Mouse (Mus musculus) myocyte (in vitro differentiated cells): ENCODE results near the gene Myo9b. TPM values are rescaled to one million over a fixed set of nuclear protein-coding genes. Genes with fewer than 3 reads are reported as not detected.
A peak's percentile ranks its signal among the peaks of the same experiment; 100 is the strongest.

Experiments
- H3K27me3 ChIP-seq: one replicate; pipeline ENCODE4 v1.6.1; 2011; ENCODE audit not compliant: control insufficient read depth, insufficient read depth, insufficient read length
- H3K36me3 ChIP-seq: one replicate; pipeline ENCODE4 v1.6.1; 2011; ENCODE audit not compliant: control insufficient read depth, insufficient read depth
- H3K4me2 ChIP-seq: one replicate; pipeline ENCODE4 v1.6.1; 2011; ENCODE audit warnings: low read depth, control low read depth
- H3K4me3 ChIP-seq: one replicate; pipeline ENCODE4 v1.5.1; 2011; ENCODE audit warnings: mild to moderate bottlenecking, control low read depth, moderate library complexity
- H3K79me2 ChIP-seq: one replicate; pipeline ENCODE4 v1.6.1; 2011; ENCODE audit not compliant: control insufficient read depth, insufficient read depth
- H3ac ChIP-seq: one replicate; pipeline ENCODE4 v1.6.1; 2011; ENCODE audit not compliant: control insufficient read depth, insufficient read length
- CEBPB ChIP-seq: IDR thresholded peaks from 2 replicates; pipeline ENCODE4 v1.6.1; 2011; ENCODE audit warnings: mild to moderate bottlenecking, moderate library complexity; ENCODE audit not compliant: poor library complexity, insufficient read depth, severe bottlenecking
- E2F4 ChIP-seq: IDR thresholded peaks from one replicate; pipeline ENCODE4 v1.6.1; 2011; ENCODE audit warnings: mild to moderate bottlenecking, control low read depth, moderate library complexity; ENCODE audit not compliant: insufficient read depth
- MAX ChIP-seq: IDR thresholded peaks from one replicate; pipeline ENCODE4 v1.6.1; 2011; ENCODE audit warnings: low read depth, mild to moderate bottlenecking, control low read depth
- MYOD1 ChIP-seq, 3 experiments: IDR thresholded peaks; one replicate each; pipeline ENCODE4 v1.6.1; 2011; ENCODE audit warnings: control low read depth in 2 of 3, low read depth in 2 of 3, mild to moderate bottlenecking in 2 of 3, moderate library complexity in 1 of 3; ENCODE audit not compliant: insufficient read length in 2 of 3, control insufficient read depth in 1 of 3
- MYOG ChIP-seq, 3 experiments: IDR thresholded peaks; one replicate each; pipeline ENCODE4 v1.6.1; 2011; ENCODE audit warnings: control low read depth in 2 of 3, low read depth in 2 of 3, mild to moderate bottlenecking in 2 of 3; ENCODE audit not compliant: insufficient read length in 2 of 3, control insufficient read depth in 1 of 3, insufficient read depth in 1 of 3
- POLR2A ChIP-seq: IDR thresholded peaks from one replicate; pipeline ENCODE4 v1.6.1; 2011; ENCODE audit warnings: low read depth, mild to moderate bottlenecking, control low read depth, moderate library complexity; ENCODE audit not compliant: insufficient read length
- POLR2AphosphoS2 ChIP-seq: IDR thresholded peaks from one replicate; pipeline ENCODE4 v1.6.1; 2011; ENCODE audit warnings: low read depth, control low read depth; ENCODE audit not compliant: insufficient read length
- REST ChIP-seq: IDR thresholded peaks from one replicate; pipeline ENCODE4 v1.6.1; 2011; ENCODE audit warnings: mild to moderate bottlenecking, control low read depth, moderate library complexity; ENCODE audit not compliant: insufficient read depth, insufficient read length
- SRF ChIP-seq: IDR thresholded peaks from one replicate; pipeline ENCODE4 v1.6.1; 2011; ENCODE audit warnings: low read depth; ENCODE audit not compliant: control insufficient read depth, insufficient read length
- TCF12 ChIP-seq: IDR thresholded peaks from one replicate; pipeline ENCODE4 v1.6.1; 2011; ENCODE audit warnings: mild to moderate bottlenecking, control low read depth; ENCODE audit not compliant: poor library complexity, insufficient read depth, severe bottlenecking
- TCF3 ChIP-seq: IDR thresholded peaks from one replicate; pipeline ENCODE4 v1.6.1; 2011; ENCODE audit warnings: low read depth, control low read depth; ENCODE audit not compliant: insufficient read length
- USF1 ChIP-seq: IDR thresholded peaks from one replicate; pipeline ENCODE4 v1.6.1; 2011; ENCODE audit warnings: low read depth, mild to moderate bottlenecking, control low read depth, moderate library complexity
- polyA plus RNA-seq: library from polyadenylated mRNA; unstranded; fragments of >200 nt; fragmentation: generic; extraction: Trizol; gene quantifications from one replicate; pipeline ENCODE4 v1.2.1, GENCODE M21; 2012; ENCODE audit warnings: missing spikeins

The Myo9b gene
- polyA plus RNA-seq, 1 experiment = 39.6 TPM

DNA sequence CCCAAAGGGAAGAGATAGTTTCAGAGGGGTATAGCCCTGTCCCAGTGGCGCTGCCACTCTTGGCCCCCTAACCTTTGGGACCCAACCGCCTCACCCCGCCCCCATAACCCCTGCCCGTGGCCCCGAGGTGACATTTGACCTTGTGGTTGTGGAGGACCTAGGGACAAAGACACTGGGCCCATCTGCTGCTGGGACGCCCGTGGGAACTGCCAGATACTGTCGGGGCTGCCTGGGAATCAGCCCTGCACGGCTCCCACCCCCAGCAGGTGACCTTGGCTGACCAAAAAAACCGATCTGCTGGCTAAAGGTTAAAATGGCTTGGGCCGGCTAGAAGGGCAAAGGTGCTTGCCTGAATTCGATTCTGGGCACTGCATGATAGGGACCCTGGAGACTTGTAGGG is 110.9 kb downstream of the Myo9b start:
- Histone ChIP-seq H3K27me3 (no peaks in the 10 kb centered on the region), H3K4me2 (no peak overlapping the region), H3K79me2 (peaks cover 19% of the 10 kb centered on the region), H3ac (no peak overlapping the region), H3K4me3 (no peak overlapping the region), H3K36me3 (no peaks in the 10 kb centered on the region)
- TF ChIP-seq MYOD1 (IDR thresholded peaks at IDR 0.05; ENCODE audit: control insufficient read depth in 1 of 3, insufficient read length in 2 of 3, low read depth in 2 of 3) (no peak), TCF3 (no peak), CEBPB (no peak), POLR2A (no peak), TCF12 (no peak), MAX (no peak)

DNA sequence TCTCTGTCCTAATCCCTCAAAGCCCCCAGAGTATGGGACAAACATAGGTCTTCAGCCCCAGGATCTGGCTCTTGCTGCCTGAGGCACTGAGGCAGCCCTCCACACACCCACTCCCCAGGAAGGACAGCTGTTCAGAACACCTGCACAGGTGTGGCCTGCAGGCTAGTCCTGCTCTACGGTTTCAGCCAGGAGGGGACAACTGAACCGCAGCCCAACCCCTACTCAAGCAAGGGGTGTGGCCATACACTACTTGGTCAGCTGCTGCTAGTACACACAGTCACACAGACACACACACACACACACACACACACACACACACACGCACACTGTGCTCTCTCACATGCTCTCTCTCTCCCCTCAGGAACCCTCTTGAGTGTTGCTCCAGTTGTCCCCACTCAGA is 111.3 kb downstream of the Myo9b start:
- TF ChIP-seq MYOD1 (IDR thresholded peaks at IDR 0.05; ENCODE audit: control insufficient read depth in 1 of 3, insufficient read length in 2 of 3, low read depth in 2 of 3) (peak in 1 of 3 experiments; percentile 21), MYOG (IDR thresholded peaks at IDR 0.05; ENCODE audit: control insufficient read depth in 1 of 3, insufficient read depth in 1 of 3, insufficient read length in 2 of 3, low read depth in 2 of 3) (peak in 1 of 3 experiments; percentile 51), TCF12 (no peak)
- H3ac ChIP-seq = no peak overlapping the region
- H3K4me3 ChIP-seq = no peak overlapping the region
- H3K4me2 ChIP-seq = no peak overlapping the region
- H3K36me3 ChIP-seq = no peaks in the 10 kb centered on the region
- H3K79me2 ChIP-seq = peaks cover 19% of the 10 kb centered on the region
- H3K27me3 ChIP-seq = no peaks in the 10 kb centered on the region

DNA sequence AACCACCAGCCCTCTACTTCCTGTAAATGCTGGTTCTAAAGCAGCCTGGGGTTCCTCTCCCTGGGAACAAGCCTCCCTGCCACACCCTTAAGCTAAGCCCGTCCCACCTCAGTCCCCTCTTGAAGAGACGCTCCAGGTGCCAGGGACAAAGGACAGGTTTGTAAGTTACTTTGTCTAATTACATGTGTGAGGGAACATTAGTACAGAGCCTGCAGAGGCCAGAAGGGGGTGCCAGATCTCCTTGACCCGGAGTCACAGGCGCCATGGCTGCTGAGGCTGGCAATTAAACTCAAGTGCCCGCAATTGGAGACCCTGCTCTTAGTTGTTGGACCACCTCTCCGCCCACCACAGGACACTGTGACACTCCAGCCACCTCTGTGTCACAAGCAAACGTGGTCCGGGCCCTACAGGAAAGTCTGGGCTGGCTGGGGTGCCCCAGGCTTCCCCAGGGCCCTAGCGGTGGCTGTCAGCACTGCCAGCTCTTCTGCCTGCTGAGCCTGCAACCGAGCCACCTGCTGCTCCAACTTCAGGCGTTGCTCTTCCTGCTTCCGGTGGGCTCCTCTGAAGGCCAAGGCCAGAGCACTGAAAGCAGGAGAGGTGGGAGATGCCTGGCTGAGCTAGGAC is 112.8 kb downstream of the Myo9b start:
- Histone ChIP-seq H3K27me3 (no peaks in the 10 kb centered on the region), H3ac (no peak overlapping the region), H3K4me2 (no peak overlapping the region), H3K36me3 (no peaks in the 10 kb centered on the region), H3K4me3 (no peak overlapping the region), H3K79me2 (peaks cover 8% of the 10 kb centered on the region)
- TF ChIP-seq POLR2AphosphoS2 (no peak), TCF3 (no peak), TCF12 (no peak), MYOD1 (IDR thresholded peaks at IDR 0.05; ENCODE audit: control insufficient read depth in 1 of 3, insufficient read length in 2 of 3, low read depth in 2 of 3) (no peak), MAX (no peak), SRF (no peak), POLR2A (no peak)

DNA sequence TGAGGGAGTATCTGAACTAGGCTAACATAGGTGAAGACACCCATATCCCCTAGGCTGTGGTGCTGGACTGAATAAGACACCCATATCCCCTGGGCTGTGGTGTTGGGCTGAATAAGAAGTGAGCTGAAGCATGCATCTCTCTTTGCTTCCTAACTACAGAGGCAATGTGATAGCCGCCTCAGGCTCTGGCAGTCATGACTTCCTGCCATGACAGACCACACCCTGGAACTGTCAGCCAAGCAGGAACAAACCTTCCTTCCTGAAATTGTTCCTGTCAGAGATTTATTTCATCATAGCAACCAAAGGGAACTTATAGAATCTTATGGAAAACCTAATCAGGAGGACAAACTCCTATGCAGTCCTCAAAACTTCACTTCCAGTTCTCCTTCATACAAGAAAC is 115.8 kb downstream of the Myo9b start:
- Histone ChIP-seq H3ac (no peak overlapping the region), H3K79me2 (no peaks in the 10 kb centered on the region), H3K4me2 (no peak overlapping the region), H3K36me3 (no peaks in the 10 kb centered on the region), H3K4me3 (no peak overlapping the region), H3K27me3 (no peaks in the 10 kb centered on the region)
- TF ChIP-seq TCF12 (no peak), CEBPB (no peak), POLR2A (no peak), E2F4 (no peak), REST (no peak), USF1 (no peak), MAX (no peak), SRF (no peak), MYOD1 (IDR thresholded peaks at IDR 0.05; ENCODE audit: control insufficient read depth in 1 of 3, insufficient read length in 2 of 3, low read depth in 2 of 3) (no peak), TCF3 (no peak), POLR2AphosphoS2 (no peak), MYOG (IDR thresholded peaks at IDR 0.05; ENCODE audit: control insufficient read depth in 1 of 3, insufficient read depth in 1 of 3, insufficient read length in 2 of 3, low read depth in 2 of 3) (no peak)

DNA sequence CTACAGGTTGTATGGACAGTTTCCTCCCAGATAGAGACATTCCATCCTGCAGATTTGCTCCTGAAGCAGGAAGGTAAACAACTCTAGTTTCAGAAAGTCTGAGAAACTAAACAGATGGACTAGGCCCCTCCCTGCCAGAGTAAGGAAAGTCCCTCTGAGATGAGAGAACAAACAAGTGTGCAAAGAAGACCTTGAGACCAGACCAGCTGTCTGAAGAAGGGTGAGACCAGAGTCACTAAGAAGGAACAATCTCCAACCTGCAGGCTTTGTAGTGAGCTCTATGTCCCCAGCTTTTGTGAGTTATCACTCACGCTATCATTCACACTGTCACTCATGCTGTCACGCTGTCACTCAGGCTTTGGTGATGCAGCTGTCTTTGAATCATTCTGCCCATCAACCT is 119.2 kb downstream of the Myo9b start:
- TF ChIP-seq USF1 (no peak), TCF3 (no peak), REST (no peak), POLR2AphosphoS2 (no peak)
- H3K36me3 ChIP-seq = no peaks in the 10 kb centered on the region
- H3ac ChIP-seq = no peak overlapping the region
- H3K27me3 ChIP-seq = no peaks in the 10 kb centered on the region
- no peak overlapping the region for H3K4me2 ChIP-seq
- H3K4me3 ChIP-seq = no peak overlapping the region
- H3K79me2 ChIP-seq = no peaks in the 10 kb centered on the region

DNA sequence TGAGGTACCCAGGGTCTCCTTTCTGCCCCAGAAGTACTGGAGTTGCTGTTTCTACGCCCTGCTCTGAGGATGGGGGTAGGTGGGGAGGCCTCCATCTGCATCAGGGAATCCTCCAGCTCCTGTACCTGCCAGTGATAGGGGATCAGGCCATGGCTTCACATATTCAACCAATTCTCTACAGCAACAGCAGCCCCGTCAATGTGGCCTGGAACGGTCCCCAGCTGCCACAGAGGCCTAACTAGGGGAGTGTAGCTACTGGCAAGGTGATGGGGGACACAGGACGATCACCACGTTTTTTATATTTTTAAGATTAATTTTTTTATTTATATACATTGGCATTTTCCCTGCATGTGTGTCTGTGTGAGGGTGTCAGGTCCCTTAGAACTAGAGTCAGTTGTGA is 119.9 kb downstream of the Myo9b start:
- no peak overlapping the region for H3K4me3 ChIP-seq
- H3K4me2 ChIP-seq = no peak overlapping the region
- H3K27me3 ChIP-seq = no peaks in the 10 kb centered on the region
- no peak overlapping the region for H3ac ChIP-seq
- peaks cover 5% of the 10 kb centered on the region for H3K79me2 ChIP-seq
- no peak for TF ChIP-seq REST
- no peak for TF ChIP-seq POLR2AphosphoS2
- TF ChIP-seq TCF3 = no peak
- no peak for TF ChIP-seq MAX
- TF ChIP-seq USF1 = no peak
- TF ChIP-seq SRF = no peak
- TF ChIP-seq E2F4 = no peak
- no peak for TF ChIP-seq TCF12
- TF ChIP-seq MYOD1 (IDR thresholded peaks at IDR 0.05; ENCODE audit: control insufficient read depth in 1 of 3, insufficient read length in 2 of 3, low read depth in 2 of 3) = no peak
- TF ChIP-seq POLR2A = no peak
- TF ChIP-seq MYOG (IDR thresholded peaks at IDR 0.05; ENCODE audit: control insufficient read depth in 1 of 3, insufficient read depth in 1 of 3, insufficient read length in 2 of 3, low read depth in 2 of 3) = no peak
- TF ChIP-seq CEBPB = no peak
- no peaks in the 10 kb centered on the region for H3K36me3 ChIP-seq
